Mouse (Mus musculus) kidney, postnatal 0 days (tissue): ENCODE measurements around the gene Sema5b. TPM values are rescaled to one million over a fixed set of nuclear protein-coding genes. Genes with fewer than 3 reads are reported as not detected.
A peak's percentile ranks its signal among the peaks of the same experiment; 100 is the strongest.

Experiments used
- ATAC-seq: fragments of 200-750 bp; cut with Nextera tagmentation; replicated peaks from 2 replicates; pipeline ENCODE4 v1.8.0; 2017; ENCODE audit warnings: low read depth, moderate number of reproducible peaks, moderate TSS enrichment, moderate library complexity; ENCODE audit not compliant: low FRiP score
- DNase-seq: peaks from one replicate; pipeline ENCODE4 v3.0.0-alpha.2; 2016; ENCODE audit warnings: low spot score
- H3K27ac ChIP-seq: fragments of 300-500 bp; sonication (generic); 2 replicates; pipeline ENCODE4 v1.5.1; 2014; ENCODE audit warnings: mild to moderate bottlenecking
- H3K27me3 ChIP-seq: fragments of 300-500 bp; sonication (generic); 2 replicates; pipeline ENCODE4 v1.6.1; 2014; ENCODE audit warnings: low read length, mixed read lengths; ENCODE audit not compliant: insufficient read depth
- H3K36me3 ChIP-seq: fragments of 300-500 bp; sonication (generic); 2 replicates; pipeline ENCODE4 v1.6.1; 2014; ENCODE audit warnings: low read length, mixed read lengths; ENCODE audit not compliant: insufficient read depth
- H3K4me1 ChIP-seq: fragments of 300-500 bp; sonication (generic); replicated peaks from 2 replicates; pipeline ENCODE4 v1.6.1; 2014; ENCODE audit warnings: antibody characterized with exemption, low read length, mixed read lengths; ENCODE audit not compliant: insufficient read depth
- H3K4me2 ChIP-seq: fragments of 300-500 bp; sonication (generic); 2 replicates; pipeline ENCODE4 v1.6.1; 2014; ENCODE audit warnings: mild to moderate bottlenecking, low read length, moderate library complexity, mixed read lengths
- H3K4me3 ChIP-seq: fragments of 300-500 bp; sonication (generic); replicated peaks from 2 replicates; pipeline ENCODE4 v1.5.1; 2014; ENCODE audit warnings: low read depth, low read length
- H3K9ac ChIP-seq: fragments of 300-500 bp; sonication (generic); 2 replicates; pipeline ENCODE4 v1.6.1; 2014; ENCODE audit warnings: low read depth, low read length
- H3K9me3 ChIP-seq: fragments of 300-500 bp; sonication (generic); replicated peaks from 2 replicates; pipeline ENCODE4 v1.6.1; 2016; ENCODE audit warnings: low read length, inconsistent platforms, mixed read lengths
- CTCF ChIP-seq: IDR thresholded peaks from 2 replicates; pipeline ENCODE4 v1.5.1; 2016; ENCODE audit warnings: antibody characterized with exemption, low read depth, mild to moderate bottlenecking, moderate library complexity
- WGBS: fragments of 180-500 bp; shearing (Covaris S2); extraction: QIAGEN DNeasy Blood & Tissue Kit; methylation state at CpG from one replicate; pipeline ENCODE4 v1.1.7; 2014; 5-methylcytosine and 5-hydroxymethylcytosine counted together
- polyA plus RNA-seq: library from polyadenylated mRNA; unstranded; fragments of >200 nt; fragmentation: Nextera tagmentation; extraction: Ambion mirVana; gene quantifications from 2 replicates; pipeline ENCODE4 v1.2.1, GENCODE M21; 2015

Gene Sema5b
- polyA plus RNA-seq, 1 experiment from 2014 or later = 1.7 TPM

GRCm38 (mm10) chr16:35568225-35568880 is 27.4 kb downstream of the Sema5b start:
- DNase-seq (no peak), ATAC-seq (no peak)
- H3K9ac ChIP-seq = no peak overlapping the region
- H3K4me1 ChIP-seq = 0 out of 2 replicates have a peak, but pooled peaks cover 4% of the 10 kb centered on the region
- WGBS = 76% methylated on average over 15 of the region's 15 CpGs
- H3K4me3 ChIP-seq = no peak overlapping the region
- H3K27me3 ChIP-seq = no peaks in the 10 kb centered on the region
- H3K36me3 ChIP-seq = no peaks in the 10 kb centered on the region
- H3K9me3 ChIP-seq = no peaks in the 10 kb centered on the region
- H3K4me2 ChIP-seq = no peak overlapping the region
- no peak overlapping the region for H3K27ac ChIP-seq
- no peak for TF ChIP-seq CTCF

GRCm38 (mm10) chr16:35569347-35569746 is 28.4 kb downstream of the Sema5b start:
- Histone ChIP-seq H3K4me1 (0 out of 2 replicates have a peak, but pooled peaks cover 4% of the 10 kb centered on the region), H3K27me3 (no peaks in the 10 kb centered on the region), H3K9ac (no peak overlapping the region), H3K27ac (no peak overlapping the region), H3K9me3 (no peaks in the 10 kb centered on the region), H3K36me3 (no peaks in the 10 kb centered on the region), H3K4me3 (no peak overlapping the region), H3K4me2 (no peak overlapping the region)
- 50% methylated on average over 2 of the region's 2 CpGs for WGBS
- ATAC-seq (no peak), DNase-seq (no peak)
- no peak for TF ChIP-seq CTCF

GRCm38 (mm10) chr16:35569758-35570157 is 28.8 kb downstream of the Sema5b start:
- Histone ChIP-seq H3K27me3 (no peaks in the 10 kb centered on the region), H3K9ac (no peak overlapping the region), H3K36me3 (no peaks in the 10 kb centered on the region), H3K4me3 (no peak overlapping the region), H3K9me3 (no peaks in the 10 kb centered on the region), H3K27ac (no peak overlapping the region), H3K4me2 (no peak overlapping the region), H3K4me1 (0 out of 2 replicates have a peak, but pooled peaks cover under 1% of the 10 kb centered on the region)
- ATAC-seq (0 out of 2 replicates have a peak, but pooled peaks have one; percentile 40), DNase-seq (peak; percentile 58)
- WGBS = 23% methylated on average over 9 of the region's 9 CpGs
- no peak for TF ChIP-seq CTCF

DNA sequence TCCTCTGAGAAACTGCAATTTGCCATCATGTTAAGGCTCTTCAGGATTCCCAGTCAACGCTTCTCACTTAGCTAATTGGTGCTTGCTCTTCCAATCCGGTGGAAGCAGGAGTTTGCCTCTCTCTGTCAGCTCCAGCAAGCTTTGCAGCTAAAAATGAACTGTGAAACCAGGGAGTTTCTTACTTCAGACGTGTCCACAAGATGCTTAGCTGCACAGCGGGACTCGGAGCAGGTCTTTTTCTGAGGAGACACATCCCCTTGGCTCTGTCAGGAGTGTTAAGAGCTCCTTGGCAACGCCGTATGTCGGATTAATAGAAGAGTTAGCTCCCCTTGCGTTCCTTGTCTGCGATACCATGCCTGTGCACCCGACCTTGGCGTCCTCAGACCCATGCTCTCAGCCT is 29.7 kb downstream of the Sema5b start:
- TF ChIP-seq CTCF = no peak
- H3K27me3 ChIP-seq = no peaks in the 10 kb centered on the region
- no peak for DNase-seq
- no peaks in the 10 kb centered on the region for H3K9me3 ChIP-seq
- WGBS = 44% methylated on average over 12 of the region's 12 CpGs
- no peaks in the 10 kb centered on the region for H3K36me3 ChIP-seq
- H3K4me3 ChIP-seq = no peak overlapping the region
- H3K4me1 ChIP-seq = no peaks in the 10 kb centered on the region
- no peak overlapping the region for H3K27ac ChIP-seq
- no peak for ATAC-seq
- H3K9ac ChIP-seq = no peak overlapping the region
- no peak overlapping the region for H3K4me2 ChIP-seq

GRCm38 (mm10) chr16:35573586-35573985 is 32.6 kb downstream of the Sema5b start:
- Histone ChIP-seq H3K4me3 (no peak overlapping the region), H3K4me1 (no peaks in the 10 kb centered on the region), H3K9ac (no peak overlapping the region), H3K27ac (no peak overlapping the region), H3K27me3 (no peaks in the 10 kb centered on the region), H3K36me3 (no peaks in the 10 kb centered on the region), H3K4me2 (no peak overlapping the region), H3K9me3 (no peaks in the 10 kb centered on the region)
- ATAC-seq (no peak), DNase-seq (no peak)
- 92% methylated on average over 3 of the region's 3 CpGs for WGBS
- no peak for TF ChIP-seq CTCF

- Histone ChIP-seq H3K27ac (no peak overlapping the region), H3K9ac (no peak overlapping the region), H3K36me3 (no peaks in the 10 kb centered on the region), H3K4me3 (no peak overlapping the region), H3K27me3 (no peaks in the 10 kb centered on the region), H3K4me2 (no peak overlapping the region), H3K4me1 (no peaks in the 10 kb centered on the region), H3K9me3 (no peaks in the 10 kb centered on the region)
- 68% methylated on average over 11 of the region's 11 CpGs for WGBS
- DNase-seq = no peak
- no peak for ATAC-seq
- no peak for TF ChIP-seq CTCF
Measured at GRCm38 (mm10) chr16:35577181-35577941, 36.4 kb downstream of the Sema5b start.
